Mouse (Mus musculus) megakaryocyte, adult 5-6 weeks (primary cell): ENCODE results near the gene Gm16253. TPM values are rescaled to one million over a fixed set of nuclear protein-coding genes. Genes with fewer than 3 reads are reported as not detected.
A peak's percentile ranks its signal among the peaks of the same experiment; 100 is the strongest.

ENCODE experiments used
- ATAC-seq: 2 replicates; pipeline ENCODE4 v1.8.0; 2016; ENCODE audit warnings: mild to moderate bottlenecking, inconsistent platforms; ENCODE audit not compliant: poor library complexity, severe bottlenecking
- total RNA-seq, 2 experiments: library from RNA; stranded (forward) in 1 of 2; stranded (reverse) in 1 of 2; fragments of 153-499, 151-499 nt in 1 of 2; fragments of 221-1000, 200-1000 nt in 1 of 2; gene quantifications; 2 replicates each; pipeline versions ENCODE4 v1.2.3 to v1.2.4; 2015 to 2017

The Gm16253 gene
- total RNA-seq, 2 experiments from 2014 or later, result 0.40 TPM; not detected in 1

DNA sequence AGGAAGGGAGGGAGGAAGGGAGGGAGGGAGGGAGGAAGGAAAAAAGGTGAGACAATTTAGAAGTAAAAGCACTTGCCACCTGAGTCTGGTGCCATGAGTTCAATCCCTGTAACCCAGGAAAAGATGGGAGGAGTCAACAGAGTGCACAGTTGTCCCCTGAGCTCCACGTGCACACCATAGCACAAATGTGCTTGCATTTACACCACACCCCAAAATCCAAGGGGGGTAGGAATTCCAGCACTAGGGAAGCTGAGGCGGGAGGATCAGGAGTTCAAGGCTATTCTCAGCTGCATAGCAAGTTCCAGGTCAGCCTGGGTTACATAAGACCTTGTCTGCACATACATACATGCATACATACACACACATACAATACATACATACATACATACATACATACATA lies 5.4 kb upstream of the Gm16253 start:
- ATAC-seq, result no peak

DNA sequence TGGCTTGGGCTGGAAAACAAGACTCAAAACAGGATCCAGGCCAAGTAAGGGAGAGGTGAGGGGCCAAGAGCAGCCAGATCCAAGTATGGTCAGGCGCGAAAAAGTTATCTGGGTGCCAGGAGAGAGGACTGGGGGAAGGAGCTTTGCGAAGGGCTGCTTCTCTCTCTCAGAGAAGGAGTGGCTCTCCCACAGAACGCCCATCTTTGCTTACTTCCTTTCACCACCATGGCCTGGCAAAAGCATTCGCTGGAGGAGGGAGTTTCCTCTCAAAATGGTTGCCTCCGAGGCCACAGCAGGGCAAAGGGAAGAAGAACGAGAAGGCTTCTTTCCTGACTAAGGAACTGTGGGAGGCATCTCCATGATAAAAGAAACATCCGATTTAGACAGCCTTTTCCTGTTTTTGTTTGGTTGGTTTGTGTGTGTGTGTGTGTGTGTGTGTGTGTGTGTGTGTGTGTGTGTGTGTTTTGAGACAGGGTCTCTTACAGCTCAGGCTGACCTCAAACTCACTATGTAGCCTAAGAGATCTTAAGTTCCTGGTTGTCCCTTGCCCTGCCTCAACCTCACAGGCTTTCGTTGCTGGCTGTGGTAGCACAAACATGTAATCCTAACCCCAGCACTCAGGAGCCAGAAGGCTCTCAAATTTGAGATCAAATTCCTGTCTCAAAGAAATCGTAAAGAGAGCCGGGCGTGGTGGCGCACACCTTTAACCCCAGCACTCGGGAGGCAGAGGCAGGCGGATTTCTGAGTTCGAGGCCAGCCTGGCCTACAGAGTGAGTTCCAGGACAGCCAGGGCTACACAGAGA lies 4.7 kb upstream of the Gm16253 start:
- peak; percentile 35 for ATAC-seq

DNA sequence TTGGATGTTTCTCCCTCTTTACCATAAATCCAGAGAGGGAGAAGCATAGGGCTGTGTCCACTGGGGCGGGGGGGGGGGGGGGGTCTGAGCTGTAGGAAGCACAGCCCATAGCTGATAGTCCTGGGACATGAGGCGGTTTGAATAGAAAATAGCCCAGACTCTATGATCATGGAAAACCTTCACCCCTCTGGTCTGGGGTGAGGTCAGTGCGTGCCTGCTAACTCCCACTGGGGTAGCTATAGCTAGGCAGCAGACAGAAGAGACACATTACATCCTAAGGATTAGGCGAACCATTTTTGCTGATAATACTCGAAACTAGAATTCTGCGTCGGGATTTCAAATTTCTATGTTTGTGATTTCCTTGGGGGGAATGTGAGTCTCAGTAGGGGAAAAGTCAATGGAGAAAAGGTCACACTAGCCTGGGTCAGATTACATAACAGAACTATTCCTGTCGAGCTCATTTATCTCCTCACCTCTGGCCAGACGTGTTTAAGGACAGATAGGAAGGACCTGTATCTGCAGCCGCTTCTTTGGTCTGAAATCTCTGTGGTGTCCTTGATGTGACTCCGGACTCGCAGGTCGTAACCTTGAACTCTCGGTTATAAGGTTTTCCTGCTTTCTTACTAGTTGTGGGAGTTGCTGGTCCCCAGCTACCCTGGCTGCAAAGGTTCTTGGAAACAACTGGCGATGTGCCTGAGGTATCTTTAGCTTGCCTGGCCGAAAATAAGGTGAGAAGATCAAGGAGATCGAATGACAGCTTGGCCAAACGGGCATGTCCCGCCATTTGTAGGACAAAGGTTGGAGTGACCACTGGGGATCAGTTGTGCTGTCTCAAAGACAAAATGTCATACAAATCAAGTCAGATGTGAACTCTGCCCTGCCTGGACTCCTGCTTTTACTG lies 2.9 kb upstream of the Gm16253 start:
- ATAC-seq, result no peak

DNA sequence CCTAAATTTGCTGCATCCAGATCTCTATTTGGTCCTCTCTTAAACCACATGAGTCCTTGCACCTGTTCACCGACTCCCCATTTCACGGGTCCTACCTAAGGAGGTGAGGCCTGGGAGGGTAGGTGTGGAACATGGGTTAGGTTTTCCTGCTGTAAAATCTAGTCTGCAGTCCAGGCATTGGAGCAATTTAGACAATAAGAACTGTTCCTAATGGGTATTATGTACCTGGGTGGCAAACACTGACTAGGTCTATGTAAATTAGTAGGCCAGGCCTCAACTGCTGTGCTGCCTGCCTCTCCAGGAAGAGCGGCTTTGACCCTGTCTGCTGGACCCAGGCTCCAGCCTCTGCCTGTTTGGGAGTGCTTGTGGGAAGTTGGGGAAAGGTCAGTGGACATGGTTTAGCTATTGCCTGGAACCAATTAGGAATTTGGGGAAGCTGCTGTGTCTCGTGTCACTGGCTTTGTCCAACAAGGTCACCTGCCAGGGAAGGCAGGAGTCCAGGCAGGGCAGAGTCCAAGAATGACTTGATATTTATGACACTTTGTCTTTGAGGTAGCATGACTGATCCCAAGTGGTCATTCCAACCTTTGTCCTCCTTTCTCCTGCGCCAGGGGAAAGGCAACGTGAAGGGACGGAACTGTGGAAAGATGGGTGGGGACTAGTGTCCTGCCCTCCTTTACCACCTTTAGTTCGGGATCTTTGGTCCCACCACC lies 1.4 kb upstream of the Gm16253 start:
- no peak for ATAC-seq

DNA sequence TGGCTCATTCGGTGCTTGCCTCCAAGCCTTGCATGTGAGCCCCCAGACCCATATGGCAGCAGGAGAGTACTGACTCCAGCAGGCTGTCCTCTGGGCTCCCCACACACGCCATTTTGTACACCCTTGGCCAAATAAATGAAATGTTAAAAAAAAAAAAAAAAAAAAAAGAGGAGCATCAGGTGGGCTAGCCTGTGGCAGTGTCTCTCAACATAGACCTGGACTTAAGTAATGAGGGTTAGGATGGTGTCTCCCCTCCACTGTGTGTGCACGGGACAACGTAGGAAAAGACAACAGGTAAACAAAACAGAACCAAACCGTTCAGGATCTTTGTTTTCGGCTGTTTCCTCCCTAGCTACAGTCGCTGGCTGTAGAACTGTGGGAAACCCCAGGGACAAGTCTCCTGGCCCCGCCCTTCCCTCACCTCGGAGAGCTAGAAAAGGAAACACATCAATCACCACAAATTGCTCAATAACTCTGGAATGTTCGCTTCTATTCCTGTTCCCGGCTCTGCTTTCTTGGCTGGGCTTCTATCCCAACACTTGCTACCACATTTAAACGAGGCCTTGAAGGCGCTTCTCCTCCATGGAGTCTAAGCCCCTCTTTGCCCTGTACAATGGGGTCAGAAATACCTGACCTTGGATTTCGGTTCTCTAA lies 652 bp upstream of the Gm16253 start:
- no peak for ATAC-seq

DNA sequence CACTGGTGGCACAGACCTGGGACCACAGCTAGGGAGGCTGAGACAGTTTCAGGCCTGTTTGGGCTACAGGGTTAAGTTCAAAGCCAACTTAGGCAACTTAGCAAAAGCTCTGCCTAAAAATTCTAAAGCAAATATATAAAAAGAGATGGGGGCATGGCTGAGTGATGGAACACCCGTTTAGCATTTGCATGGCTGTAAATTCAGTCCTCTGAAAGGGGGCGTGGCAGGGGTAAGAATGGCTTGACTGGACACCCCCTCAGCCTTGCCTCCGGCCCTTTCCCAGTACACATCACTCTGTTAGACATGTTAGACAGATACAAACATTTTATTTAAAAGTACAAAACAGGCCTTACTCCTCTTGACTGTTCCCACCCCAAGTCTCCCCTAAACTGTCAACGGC lies 782 bp downstream of the Gm16253 start:
- no peak for ATAC-seq

DNA sequence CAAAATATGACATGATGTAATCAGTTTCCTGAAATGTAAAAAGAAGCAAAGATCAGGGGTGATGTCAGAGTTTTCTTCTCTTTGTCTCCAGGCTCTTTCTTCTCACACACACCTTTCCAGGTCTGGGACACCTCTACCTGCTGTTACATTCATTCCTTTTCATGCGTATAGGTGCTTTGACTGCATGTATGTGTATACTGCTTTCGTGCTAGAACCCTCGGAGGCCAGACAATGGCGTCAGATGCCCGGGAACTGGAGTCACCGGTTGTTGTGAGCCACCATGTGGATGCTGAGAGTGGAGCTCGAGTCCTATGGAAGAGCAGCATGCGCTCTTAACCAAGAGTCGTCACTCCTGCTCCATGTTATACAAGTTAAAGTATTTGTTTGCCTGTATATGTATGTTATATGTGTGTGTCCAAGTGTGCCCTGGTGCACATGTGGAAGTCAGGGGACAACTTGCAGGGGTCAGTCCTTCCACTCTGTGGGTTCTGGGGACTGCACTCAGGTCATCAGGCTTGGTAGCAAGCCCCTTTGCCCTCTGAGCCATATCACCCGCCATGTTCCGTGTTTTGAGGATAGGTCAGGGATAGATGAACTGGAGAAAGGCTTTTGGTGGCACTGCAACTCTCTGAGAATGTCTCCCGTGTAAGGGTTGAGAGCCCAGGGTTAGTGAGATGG lies 1.9 kb downstream of the Gm16253 start:
- no peak for ATAC-seq

DNA sequence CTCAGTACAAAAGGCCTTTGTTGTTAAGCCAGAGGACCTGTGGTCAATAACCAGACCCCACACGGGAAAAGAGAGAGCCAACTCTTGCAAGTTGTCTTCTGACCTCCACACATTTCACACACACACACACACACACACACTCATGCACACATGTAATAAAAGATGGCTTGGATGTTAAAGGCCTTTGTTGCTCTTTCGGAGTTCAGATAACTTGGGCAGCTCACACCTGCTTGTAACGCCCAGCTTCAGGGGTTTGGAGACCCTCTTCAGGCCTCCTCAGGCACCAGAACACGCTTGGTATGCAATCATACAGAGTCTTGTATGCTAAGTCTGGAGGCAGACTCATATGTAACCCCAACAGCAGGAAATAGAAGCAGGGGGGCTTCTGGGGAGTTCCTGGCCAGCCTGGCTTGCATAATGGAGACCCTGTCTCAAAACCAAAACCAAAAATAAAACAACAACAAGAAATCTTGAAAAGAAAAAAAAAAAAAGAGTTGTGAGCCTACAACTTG lies 2.5 kb downstream of the Gm16253 start:
- ATAC-seq, result no peak

DNA sequence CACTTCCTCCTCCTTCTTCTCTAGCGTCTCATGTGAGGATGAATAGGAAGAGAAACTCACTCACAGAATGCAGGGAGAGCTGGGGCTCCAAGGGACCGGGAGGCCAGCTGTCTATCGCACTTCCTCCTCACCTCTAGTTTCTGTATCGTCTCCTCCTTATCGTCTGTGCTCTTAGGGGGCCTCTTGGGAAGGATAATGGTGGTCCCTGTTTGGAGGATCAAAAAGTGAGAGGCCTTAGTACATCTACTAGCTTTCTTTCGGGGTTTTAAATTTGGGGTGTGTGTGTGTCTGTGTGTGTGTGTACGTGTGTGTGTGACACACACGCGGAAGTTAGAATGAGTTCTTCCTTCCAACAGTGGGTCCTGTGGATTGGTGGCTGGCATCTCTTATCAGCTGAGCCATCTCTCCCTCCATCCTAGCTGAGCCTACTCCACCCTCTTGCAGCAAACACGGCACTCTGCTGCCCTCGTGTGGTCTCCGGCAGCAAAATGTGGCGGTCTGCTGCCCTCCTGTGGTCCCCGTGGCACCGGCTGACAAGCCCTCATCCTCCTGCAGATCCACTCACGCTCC lies 3.2 kb downstream of the Gm16253 start:
- peak; percentile 87 for ATAC-seq

DNA sequence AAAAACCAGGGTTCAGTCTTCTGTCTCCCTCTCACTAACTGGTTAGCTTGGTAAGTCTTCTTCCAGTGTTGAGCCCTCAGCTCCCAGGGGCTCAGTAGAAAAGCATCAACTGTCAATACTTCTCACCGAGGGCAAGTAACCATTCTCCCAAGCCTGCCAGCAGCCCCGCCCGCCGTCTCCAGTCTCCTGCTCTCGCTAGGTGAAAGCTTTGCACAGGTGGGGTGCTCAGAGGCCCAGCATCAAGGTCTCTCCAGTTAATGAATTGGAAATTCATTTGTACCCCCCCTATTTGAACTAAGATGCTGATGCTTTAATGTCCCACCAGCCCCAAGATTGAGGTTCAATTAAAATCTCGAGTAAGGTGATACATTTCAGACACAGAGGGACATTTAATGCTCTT lies 4.4 kb downstream of the Gm16253 start:
- ATAC-seq, result no peak

DNA sequence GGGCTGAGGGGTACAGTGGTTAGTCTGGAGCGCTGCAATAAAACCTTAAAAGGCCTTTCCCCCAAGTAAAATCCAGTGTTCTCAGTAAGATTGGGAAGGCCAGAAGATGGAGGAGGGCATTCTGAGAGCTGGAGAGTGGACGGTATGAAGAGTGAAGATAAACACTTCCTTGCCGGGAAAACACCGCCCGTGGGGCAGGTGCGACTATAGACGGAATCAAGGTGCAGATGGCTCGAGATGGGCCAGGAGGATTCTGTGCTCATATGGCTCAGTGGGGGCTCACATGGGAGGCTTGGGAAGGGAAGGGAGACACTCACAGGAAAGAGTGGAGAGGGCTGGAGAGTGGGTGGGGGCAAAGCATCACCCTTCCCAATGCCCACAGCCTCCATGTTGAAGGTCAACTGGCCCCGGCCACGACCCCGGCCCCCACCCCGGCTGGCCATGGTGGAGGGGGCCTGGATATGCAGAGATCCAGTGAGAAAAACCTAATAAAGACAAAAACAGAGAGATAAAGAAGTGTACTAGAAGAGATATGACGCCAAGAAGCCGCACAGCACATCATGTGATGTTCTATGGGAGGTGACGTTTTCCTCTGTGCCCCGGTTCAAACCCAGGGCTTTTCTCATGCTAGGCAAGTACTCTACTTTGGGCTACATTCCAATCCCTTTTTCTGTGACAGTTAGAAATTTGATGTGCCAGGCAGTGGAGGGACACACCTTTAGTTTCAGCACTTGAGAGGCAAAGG lies 5.2 kb downstream of the Gm16253 start:
- no peak for ATAC-seq

DNA sequence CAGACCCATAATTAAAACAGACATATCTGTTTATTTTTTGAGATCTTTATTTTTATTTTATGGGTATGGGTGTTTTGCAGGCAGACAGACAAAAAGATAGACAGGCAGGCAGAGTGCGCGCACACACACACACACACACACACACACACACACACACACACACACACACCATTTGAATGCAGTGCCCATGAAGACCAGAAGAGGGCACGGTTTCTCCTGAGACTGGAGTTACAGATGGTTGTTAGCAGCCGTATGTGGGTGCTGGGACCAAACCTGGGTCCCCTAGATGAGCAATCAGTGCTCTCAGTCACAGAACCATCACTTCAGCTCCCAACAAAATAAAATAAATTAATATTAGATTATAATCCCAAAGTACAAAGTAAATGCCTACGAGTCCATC lies 6.6 kb downstream of the Gm16253 start:
- no peak for ATAC-seq

DNA sequence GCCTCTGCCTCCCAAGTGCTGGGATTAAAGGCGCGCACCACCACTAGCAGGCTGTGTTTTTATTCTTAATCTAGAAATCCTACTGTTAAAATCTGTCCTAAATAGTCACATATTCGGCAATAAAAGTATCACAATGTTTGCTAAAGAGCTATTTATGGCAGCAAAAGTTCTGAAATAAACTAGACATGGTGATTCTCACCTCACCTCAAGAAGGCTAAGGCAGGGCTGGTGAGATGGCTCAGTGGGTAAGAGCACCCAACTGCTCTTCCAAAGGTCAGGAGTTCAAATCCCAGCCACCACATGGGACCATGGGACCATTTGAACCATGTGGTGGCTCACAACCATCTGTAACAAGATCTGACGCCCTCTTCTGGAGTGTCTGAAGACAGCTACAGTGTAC lies 13.9 kb downstream of the Gm16253 start:
- ATAC-seq, result no peak

DNA sequence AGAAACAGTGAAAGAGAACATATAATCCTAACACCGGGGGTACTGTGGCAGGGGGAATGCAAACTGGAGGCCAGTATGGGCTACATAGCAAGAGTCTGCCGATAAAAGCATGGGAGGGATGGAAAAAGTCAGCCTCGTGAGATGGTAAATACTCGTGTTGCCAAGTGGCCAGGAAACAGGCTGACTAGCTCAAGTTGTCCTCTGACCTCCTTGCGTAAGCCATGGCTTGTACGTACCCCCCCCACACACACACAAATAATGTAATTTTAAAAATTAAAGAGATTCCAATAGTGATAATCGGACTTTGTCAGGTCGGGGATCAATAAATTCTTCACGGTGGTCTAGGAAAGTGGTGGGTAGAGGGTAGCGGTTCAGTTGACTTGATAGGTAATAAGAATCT lies 16.6 kb downstream of the Gm16253 start:
- ATAC-seq, result no peak

DNA sequence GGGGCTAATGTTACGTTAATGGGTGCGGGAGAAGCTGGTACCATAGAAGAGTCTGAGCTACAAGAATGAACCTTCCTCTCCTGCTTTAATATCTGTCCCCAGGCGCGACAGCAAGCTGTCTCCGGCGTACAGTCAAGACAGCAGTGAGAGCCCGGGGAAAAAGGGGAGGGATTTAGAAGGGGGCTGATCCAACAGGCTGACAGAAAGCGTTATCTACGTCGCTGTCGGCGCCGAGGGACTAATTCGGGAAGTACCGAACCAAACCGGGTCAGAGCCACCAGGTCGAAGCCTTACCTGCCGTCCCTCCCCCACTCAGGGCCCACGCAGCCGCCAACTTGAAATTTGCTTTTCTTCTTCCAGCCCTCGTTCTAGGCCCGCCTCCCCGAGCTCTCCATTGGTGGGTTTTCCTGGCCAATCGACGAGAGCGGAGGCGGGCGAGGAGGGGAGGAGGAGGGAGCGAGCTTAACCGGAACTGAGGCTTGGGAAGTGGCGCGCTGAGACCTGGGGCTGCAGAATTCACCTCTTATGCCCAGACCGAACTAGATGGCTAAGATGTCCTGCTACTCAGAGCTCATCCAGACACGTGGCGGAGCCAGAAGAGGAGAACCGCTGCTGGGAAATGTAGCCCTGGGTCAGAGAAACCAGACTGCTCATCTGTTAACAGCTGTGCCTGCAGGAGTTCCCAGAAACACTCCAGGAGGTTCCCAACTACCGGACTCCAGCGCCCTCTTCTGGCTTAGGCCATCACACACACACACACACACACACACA lies 17.2 kb downstream of the Gm16253 start, which contains the start of gene Polr3gl:
TSS of gene Polr3gl (minus strand) at position 392 of the 771 bp plus-strand sequence.
- ATAC-seq, result peak; percentile 98

DNA sequence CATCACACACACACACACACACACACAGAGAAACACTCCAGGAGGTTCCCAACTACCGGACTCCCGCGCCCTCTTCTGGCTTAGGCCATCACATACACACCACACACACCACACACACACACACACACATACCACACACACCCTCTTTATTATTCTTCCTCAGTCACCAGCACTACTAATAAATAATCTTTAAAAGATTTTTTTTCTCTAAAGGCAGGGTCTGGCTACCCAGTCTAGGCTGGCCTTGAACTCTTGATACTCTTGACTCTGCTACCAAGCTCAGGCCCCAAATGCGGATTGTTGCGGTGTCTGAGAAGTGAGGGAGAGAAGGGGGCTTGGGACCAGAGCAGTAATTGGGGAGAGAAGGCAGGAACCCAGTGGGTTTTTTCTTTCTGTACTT lies 18.1 kb downstream of the Gm16253 start:
- no peak for ATAC-seq

DNA sequence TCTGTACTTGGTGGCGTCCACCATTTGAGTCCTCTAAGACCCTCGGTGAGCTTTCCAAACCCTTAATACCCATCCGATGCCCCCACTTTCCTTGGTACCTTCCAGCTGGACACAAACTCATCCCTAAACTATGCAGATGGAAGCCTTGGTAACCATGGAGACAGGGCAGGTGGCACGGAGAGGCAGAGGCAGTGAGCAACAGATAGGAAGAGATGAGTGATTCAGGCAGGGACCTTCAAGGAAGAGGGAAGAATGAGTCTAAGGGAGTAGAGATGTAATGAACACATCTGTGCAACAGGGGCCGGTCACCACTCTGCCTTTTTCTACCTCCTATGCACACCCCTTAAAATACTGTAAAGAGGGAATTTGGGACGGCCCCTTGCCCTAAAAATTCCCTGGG lies 18.9 kb downstream of the Gm16253 start:
- no peak for ATAC-seq

DNA sequence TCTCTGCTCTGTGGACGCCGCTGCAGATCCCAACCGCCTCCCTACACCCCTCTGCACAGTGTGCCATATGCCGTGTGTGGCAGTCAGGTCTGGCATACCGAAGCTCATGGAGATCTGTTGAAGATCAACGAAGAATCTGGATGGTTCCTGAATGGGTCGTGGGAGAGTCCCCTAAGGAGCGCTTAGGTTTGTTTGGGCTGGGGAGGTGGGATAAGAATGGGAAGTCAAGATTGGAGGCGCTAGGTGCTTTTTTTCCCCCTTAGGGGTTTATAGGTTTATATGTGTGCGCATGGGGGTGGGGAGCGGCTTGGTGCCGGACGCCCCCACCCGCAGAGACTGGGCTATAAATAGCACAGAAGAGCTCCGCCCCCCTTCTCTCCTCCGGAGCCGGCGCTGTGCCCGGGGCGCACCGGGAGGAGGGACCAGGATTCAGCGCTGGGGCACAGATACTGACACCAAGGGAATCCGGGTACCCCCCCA lies 19.5 kb downstream of the Gm16253 start, which contains the start of gene Ankrd34a:
TSS of gene Ankrd34a (plus strand) at position 409 of the 480 bp plus-strand sequence.
- ATAC-seq, result no peak
